Mouse (Mus musculus): ENCODE measurements around the gene Naaladl2.

DNA sequence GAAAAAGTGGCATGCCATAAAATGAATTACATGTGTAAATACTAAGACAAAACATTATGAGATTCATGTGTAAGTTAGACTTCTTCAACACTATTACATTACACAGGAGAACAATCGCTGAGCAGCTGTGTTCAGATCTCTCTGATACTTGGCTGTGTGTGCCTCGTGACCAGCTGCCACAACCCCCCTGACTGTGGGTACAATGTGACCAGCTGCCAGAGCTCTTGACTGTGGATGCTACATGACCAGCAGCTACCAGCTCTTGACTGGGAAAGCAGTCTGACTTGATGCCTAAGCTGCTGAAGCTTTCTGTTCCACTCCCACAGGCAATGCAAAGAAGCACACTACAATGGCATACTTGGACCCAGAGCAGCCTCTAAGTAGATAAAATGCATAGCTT is 789.1 kb downstream of the Naaladl2 start:
- no peak for TF ChIP-seq POLR2A (IDR thresholded peaks at IDR 0.05; ENCODE audit: low read depth, low read length)
- TF ChIP-seq CTCF (conservative IDR thresholded peaks at IDR 0.05; ENCODE audit: insufficient read depth, insufficient read length, low read depth, low read length), result no peak

All from kidney, adult 2 months (tissue).